Mouse (Mus musculus): ENCODE measurements around the gene Tmem270. TPM values are rescaled to one million over a fixed set of nuclear protein-coding genes. Genes with fewer than 3 reads are reported as not detected.

Gene Tmem270
- polyA plus RNA-seq, 1 experiment from 2014 or later = not detected

Other genes with a start within 250 kb of the Tmem270 start
- 22.7 and 27.1 TPM in 2 replicates for gene Limk1, start 218.1 kb downstream of the Tmem270 start, polyA plus RNA-seq (2015; fragmentation: Nextera tagmentation; extraction: Ambion mirVana)
- gene Eln, start 159.4 kb downstream of the Tmem270 start, polyA plus RNA-seq (2015; fragmentation: Nextera tagmentation; extraction: Ambion mirVana) = 25.8 and 51.6 TPM in 2 replicates
- gene Cldn13, start 8.8 kb upstream of the Tmem270 start, polyA plus RNA-seq (2015; fragmentation: Nextera tagmentation; extraction: Ambion mirVana) = not detected in 2 replicates
- 4.2 and 9.2 TPM in 2 replicates for gene Mettl27, start 25.6 kb upstream of the Tmem270 start, polyA plus RNA-seq (2015; fragmentation: Nextera tagmentation; extraction: Ambion mirVana)
- gene Cldn4, start 40.2 kb upstream of the Tmem270 start, polyA plus RNA-seq (2015; fragmentation: Nextera tagmentation; extraction: Ambion mirVana) = 0.13 and 10.1 TPM in 2 replicates
- 0.96 and 16.8 TPM in 2 replicates for gene Cldn3, start 79.5 kb upstream of the Tmem270 start, polyA plus RNA-seq (2015; fragmentation: Nextera tagmentation; extraction: Ambion mirVana)
- 73.0 and 77.0 TPM in 2 replicates for gene Abhd11, start 102.4 kb upstream of the Tmem270 start, polyA plus RNA-seq (2015; fragmentation: Nextera tagmentation; extraction: Ambion mirVana)
- gene Stx1a, start 116.7 kb upstream of the Tmem270 start, polyA plus RNA-seq (2015; fragmentation: Nextera tagmentation; extraction: Ambion mirVana) = 118 and 141 TPM in 2 replicates
- 40.6 and 44.5 TPM in 2 replicates for gene Dnajc30, start 157.5 kb upstream of the Tmem270 start, polyA plus RNA-seq (2015; fragmentation: Nextera tagmentation; extraction: Ambion mirVana)
- 75.0 and 87.9 TPM in 2 replicates for gene Bud23, start 158.2 kb upstream of the Tmem270 start, polyA plus RNA-seq (2015; fragmentation: Nextera tagmentation; extraction: Ambion mirVana)
- gene Vps37d, start 171.5 kb upstream of the Tmem270 start, polyA plus RNA-seq (2015; fragmentation: Nextera tagmentation; extraction: Ambion mirVana) = 30.3 and 34.0 TPM in 2 replicates
- 0.79 and 0.84 TPM in 2 replicates for gene Mlxipl, start 183.2 kb upstream of the Tmem270 start, polyA plus RNA-seq (2015; fragmentation: Nextera tagmentation; extraction: Ambion mirVana)
- 15.8 and 17.5 TPM in 2 replicates for gene Tbl2, start 242.9 kb upstream of the Tmem270 start, polyA plus RNA-seq (2015; fragmentation: Nextera tagmentation; extraction: Ambion mirVana)